Mouse (Mus musculus): Measurements from ENCODE around the gene BC051665.
A peak's percentile ranks its signal among the peaks of the same experiment; 100 is the strongest.

The BC051665 gene

GRCm38 (mm10) chr13:60786264-60786663 is at the start of gene BC051665:
BC051665 (minus strand) TSS chr13:60786364.
- no peak for DNase-seq (ENCODE audit: low spot score in 2 of 2)

- DNase-seq (ENCODE audit: low spot score in 2 of 2): peak in 1 of 2 experiments; percentile 6
Observed at GRCm38 (mm10) chr13:60826052-60826451, 39.9 kb upstream of the BC051665 start.

DNA sequence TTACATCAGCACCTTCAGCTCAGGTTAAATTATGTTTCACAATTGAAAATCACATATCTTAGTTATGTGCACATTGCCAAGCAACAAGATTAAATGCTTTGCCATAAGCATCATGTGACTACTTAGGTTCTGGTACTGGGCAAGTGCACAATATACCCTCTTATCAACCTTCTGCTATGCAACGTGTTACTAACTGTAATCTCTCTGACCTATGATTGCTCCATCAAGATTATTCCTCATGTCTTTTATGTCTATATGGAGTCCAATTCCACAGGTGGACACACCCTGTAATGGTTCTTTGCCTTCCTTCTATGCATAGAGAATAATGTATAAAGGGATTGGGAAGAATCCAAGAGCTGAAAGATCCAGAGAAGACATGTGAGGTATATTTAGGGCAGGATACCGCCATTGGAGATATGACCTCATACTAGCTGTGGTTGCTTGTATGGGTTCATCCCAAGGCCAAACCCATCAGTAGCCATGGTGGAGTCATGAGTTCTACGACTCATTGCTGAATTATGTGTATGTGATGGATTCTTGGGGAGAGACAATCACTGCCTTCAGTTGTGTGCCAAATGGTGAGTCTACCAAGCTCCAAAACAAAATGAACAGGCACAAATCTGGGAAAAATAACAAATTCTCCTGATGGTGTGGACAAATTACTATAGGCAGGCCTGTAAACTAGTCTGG is 34.5 kb upstream of the BC051665 start:
- no peak for DNase-seq (ENCODE audit: low spot score in 2 of 2)

GRCm38 (mm10) chr13:60819469-60819868 is 33.3 kb upstream of the BC051665 start:
- no peak for DNase-seq (ENCODE audit: low spot score in 2 of 2)

GRCm38 (mm10) chr13:60813722-60814121 is 27.6 kb upstream of the BC051665 start:
- DNase-seq (ENCODE audit: low spot score in 2 of 2): no peak

GRCm38 (mm10) chr13:60812768-60813167 is 26.6 kb upstream of the BC051665 start:
- DNase-seq (ENCODE audit: low spot score in 2 of 2): no peak

DNA sequence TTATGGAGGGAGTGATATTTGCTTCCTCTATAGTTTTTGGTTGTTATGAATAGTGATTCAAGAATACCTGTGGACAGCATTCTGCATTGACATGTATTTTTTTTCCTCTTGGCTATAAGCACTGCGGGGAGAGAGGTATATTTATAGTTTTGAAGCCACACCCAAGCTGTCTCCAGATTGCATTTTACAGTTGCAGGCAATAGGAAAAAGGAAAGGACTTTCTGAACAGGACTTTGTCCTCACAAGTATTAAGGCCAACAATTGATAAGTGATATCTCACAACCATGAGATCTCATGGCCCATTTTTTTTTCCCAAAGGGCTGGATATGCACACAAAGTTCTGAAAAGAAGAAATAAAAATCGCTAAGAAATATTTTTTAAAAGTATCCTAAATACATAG is 23.5 kb upstream of the BC051665 start:
- DNase-seq (ENCODE audit: low spot score in 2 of 2): no peak

DNA sequence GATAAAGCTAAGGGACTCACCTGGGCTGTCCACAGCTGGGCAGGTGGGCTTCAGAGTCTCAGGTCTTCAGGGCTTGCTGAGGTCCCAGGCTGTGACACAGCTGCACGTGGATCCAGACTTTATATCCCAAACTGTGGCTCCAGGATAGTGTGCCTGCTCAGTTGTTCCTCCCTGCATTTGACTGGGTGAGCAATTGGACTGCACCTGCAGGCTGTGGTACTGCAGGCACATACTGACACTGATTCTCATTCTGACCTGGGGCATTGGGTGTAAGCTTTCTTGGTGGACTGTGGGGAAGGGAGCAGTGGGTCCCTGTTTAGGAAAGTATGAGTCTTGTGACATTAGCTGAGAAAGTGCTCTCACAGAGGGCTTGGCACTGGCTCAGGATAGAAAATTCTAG is 16.6 kb upstream of the BC051665 start, which contains the start of gene Ctsll3:
Gene Ctsll3 (minus strand): TSS at position 101 of the 400 bp plus-strand sequence.
- no peak for DNase-seq (ENCODE audit: low spot score in 2 of 2)

- no peak for DNase-seq (ENCODE audit: low spot score in 2 of 2)
Observed at GRCm38 (mm10) chr13:60789466-60789865, 3.3 kb upstream of the BC051665 start.

DNA sequence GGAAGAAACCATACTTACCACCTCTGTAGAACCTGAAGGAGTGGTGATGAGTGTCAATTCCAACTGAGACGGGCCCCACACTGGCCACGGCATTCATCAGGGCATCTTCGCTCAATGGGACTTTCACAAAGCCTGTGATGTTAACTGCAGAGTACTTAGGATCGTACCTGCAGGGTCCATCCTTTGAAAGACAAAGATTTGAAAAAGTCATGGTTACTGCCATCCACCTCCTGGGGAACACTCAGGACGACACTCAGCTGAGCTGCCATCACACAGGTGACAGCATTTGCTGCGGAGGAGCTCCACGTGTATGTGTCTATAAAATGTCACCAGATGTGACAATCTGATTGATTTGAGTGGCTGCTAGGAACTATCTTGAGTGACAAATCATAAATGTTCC is 2.9 kb downstream of the BC051665 start:
- no peak for DNase-seq (ENCODE audit: low spot score in 2 of 2)

DNA sequence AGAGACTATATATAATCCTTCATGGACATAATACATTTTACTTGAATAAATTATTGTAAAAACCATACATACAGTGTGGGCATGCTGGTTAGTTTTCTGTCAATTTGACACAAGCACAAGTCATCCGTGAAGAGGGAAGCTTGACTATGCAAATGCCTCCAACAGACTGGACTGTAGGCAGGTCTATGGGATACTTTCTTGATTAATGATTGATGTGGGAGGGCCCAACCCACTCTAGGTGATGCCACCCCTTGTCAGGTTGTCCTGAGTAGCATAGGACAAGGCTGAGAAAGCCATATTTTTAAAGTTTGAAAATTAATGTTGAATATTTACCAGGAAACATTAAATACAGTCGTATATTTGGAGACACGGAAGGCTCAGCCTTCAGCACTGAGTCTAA is 5.6 kb downstream of the BC051665 start:
- DNase-seq (ENCODE audit: low spot score in 2 of 2): no peak

DNA sequence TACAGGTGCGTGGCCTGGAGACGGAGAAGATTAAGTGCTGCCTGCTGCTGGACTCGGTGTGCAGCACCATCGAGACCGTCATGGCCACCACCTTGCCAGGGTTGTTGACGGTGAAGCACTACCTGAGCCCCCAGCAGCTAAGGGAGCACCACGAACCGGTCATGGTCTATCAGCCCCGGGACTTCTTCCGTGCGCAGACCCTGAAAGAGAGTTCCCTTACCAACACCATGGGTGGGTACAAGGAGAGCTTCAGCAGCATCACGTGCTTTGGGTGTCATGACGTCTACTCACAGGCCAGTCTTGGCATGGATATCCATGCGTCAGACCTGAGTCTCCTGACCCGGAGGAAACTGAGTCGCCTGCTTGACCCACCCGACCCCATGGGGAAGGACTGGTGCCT is 25.0 kb downstream of the BC051665 start:
- no peak for DNase-seq (ENCODE audit: low spot score in 2 of 2)

DNA sequence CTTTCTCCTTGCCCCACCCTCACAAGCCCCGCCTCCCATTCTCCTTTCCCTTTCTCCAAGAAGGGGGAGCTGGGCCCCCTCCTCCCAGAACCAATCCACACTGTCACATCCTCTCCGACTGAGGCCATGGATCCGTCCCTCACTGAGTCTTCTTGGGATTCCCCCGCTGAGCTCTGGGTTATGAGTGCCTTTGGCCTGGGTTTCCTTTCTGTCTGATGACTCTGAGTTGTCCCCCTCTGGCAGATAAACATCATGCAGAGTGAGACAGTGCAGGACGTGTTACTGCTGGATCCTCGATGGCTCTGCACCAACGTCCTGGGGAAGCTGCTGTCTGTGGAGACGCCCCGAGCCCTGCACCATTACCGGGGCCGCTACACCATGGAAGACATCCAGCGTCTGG is 25.8 kb downstream of the BC051665 start:
- no peak for DNase-seq (ENCODE audit: low spot score in 2 of 2)

DNA sequence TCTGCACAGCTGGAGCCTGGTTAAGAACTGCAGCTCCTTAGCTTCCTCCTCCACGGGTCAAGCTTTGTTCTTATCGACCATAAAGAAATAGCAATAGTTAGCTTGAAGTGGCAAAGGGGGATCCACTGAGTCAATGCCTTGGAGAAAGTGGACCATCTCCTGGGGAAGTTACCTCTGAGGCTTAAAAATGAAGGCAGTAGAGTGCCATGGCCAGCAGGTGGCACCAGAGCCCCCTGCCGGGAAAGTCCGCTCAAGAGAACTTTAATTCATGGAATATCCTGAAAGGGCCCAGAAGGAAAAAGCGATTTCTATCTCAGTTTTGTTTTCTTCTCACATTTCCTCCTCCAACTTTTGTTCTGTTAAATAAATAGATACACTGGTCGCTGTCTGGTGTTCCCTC is 27.0 kb downstream of the BC051665 start:
- DNase-seq (ENCODE audit: low spot score in 2 of 2): no peak

DNA sequence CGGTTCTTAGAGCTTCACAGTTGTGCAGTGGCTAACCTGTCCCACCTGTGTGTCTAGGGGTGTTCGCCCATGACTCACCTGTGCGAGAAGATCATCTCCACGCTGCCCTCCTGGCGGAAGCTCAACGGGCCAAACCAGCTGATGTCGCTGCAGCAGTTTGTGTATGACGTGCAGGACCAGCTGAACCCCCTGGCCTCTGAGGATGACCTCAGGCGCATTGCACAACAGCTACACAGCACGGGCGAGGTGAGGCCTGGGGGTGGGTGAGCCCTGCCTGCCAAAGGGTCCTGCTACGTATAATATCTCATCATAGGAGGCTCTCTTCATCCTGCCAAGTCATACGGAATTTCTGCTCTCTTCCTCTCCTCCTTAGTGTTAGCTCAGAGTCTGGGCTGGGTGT is 28.9 kb downstream of the BC051665 start:
- DNase-seq (ENCODE audit: low spot score in 2 of 2): no peak

GRCm38 (mm10) chr13:60755251-60755650 is 30.9 kb downstream of the BC051665 start:
- DNase-seq (ENCODE audit: low spot score in 2 of 2): no peak

GRCm38 (mm10) chr13:60753216-60753615 is 32.9 kb downstream of the BC051665 start:
- DNase-seq (ENCODE audit: low spot score in 2 of 2): no peak

DNA sequence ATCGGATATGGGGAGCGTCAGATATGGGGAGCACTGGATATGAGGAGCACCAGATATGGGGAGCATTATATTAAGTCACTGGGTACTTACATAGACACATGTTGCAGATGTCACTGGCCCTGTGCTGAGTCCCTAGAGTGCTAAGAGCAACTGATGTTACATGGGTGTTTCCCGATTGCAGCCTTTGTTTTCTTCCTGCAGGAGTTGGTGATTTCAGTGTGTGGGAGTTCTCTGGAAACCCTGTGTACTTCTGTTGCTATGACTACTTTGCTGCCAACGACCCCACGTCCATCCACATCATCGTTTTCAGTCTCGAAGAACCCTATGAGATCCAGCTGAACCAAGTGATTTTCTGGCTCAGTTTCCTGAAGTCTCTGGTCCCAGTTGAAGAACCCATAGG is 35.2 kb downstream of the BC051665 start:
- no peak for DNase-seq (ENCODE audit: low spot score in 2 of 2)

DNA sequence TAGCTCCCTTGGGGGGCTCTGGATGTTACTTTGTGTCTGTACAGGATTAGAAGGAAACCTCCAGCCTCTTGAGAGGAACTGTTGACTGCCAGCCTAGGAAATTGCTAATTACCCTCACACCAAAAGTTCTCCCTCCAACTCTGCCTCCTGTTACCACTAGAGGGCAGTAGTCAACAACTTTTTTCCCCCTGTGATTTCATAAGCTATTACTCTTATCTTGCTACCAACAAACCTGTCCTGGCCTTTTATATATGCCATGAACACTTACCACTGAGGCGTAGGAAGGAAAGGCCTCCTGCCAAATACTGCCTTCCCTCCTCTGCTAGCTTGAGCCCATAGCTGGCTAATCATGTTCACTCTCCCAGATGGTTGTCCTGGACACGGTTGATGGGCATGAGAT is 37.6 kb downstream of the BC051665 start:
- DNase-seq (ENCODE audit: low spot score in 2 of 2): no peak

DNA sequence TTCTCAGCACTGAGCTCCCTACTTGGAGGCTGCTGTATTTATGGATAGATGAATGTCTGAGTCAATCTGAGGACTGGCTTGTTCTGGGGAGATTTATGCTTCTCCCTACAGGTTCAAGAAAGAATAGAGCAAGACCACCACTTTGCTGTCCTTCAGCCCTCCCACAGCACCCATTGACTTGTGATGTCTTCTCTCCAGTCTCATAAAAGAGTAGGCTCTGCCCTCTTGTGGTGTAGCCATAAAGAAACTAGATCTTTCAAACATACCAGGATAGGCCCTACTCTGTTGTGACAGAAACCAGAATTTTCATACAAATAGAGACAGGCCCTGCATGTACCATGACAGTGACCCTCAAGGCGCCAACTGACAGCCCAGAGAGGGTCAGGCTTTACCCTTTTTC is 39.0 kb downstream of the BC051665 start:
- no peak for DNase-seq (ENCODE audit: low spot score in 2 of 2)

- no peak for DNase-seq (ENCODE audit: low spot score in 2 of 2)
Observed at GRCm38 (mm10) chr13:60746271-60746670, 39.9 kb downstream of the BC051665 start.

- no peak for DNase-seq (ENCODE audit: low spot score in 2 of 2)
Observed at GRCm38 (mm10) chr13:60745358-60745757, 40.8 kb downstream of the BC051665 start.

DNA sequence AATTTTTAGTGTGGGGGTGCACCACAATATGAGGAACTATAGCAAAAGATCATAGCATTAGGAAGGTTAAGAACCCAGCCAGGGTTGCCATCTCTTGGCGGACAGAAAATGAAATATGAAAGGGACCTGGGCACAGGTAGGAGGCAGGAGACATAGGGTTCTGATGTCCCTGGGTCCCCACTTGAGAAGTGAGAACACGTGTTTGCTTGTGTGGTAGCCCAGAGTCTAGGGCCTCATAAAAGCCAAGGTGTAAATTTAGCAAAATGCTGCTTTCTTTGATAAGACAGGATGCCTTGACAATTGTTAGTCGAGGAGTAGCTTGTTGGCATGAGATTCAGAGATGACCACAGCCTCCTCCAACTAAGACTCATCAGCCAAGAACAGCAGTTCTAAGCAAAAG is 41.4 kb downstream of the BC051665 start:
- DNase-seq (ENCODE audit: low spot score in 2 of 2): no peak

DNA sequence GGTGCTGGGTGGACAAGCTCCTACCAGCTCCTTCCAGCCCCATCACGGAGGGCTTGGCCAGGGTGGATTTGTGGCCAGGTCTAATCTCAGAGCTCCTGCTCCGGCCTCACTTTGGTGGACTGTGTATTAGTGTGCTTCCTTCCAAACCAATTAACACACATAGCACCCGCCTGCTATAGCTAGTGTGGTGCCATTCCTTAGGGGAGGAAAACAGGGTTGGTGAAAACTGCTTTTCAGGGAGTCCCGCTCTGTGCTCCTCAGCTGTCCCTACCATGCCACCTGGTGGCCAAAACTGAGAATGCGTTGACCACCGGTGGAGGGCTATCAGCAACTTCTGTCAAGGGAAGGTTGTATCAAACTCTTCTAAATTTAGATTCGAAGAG is 42.1 kb downstream of the BC051665 start:
- DNase-seq (ENCODE audit: low spot score in 2 of 2): peak; percentile 58 to 73
